Mouse (Mus musculus) neural tube, embryonic 11.5 days (tissue): ENCODE data around the gene Gse1. TPM values are rescaled to one million over a fixed set of nuclear protein-coding genes. Genes with fewer than 3 reads are reported as not detected.

Experiments
- ATAC-seq: fragments of 200-750 bp; cut with Nextera tagmentation; 2 replicates; pipeline ENCODE4 v1.8.0; 2017; ENCODE audit warnings: moderate number of reproducible peaks, mild to moderate bottlenecking, moderate TSS enrichment, moderate library complexity; ENCODE audit not compliant: insufficient read depth, low FRiP score, low TSS enrichment
- DNase-seq: peaks from one replicate; pipeline ENCODE4 v3.0.0-alpha.2; 2015; ENCODE audit warnings: low spot score
- H3K27ac ChIP-seq: fragments of 300-500 bp; sonication (generic); 2 replicates; pipeline ENCODE4 v1.5.1; 2014; ENCODE audit warnings: low read depth, mild to moderate bottlenecking, low read length
- H3K27me3 ChIP-seq: fragments of 300-500 bp; sonication (generic); 2 replicates; pipeline ENCODE4 v1.6.1; 2014; ENCODE audit warnings: mild to moderate bottlenecking, low read length, mixed read lengths; ENCODE audit not compliant: control insufficient read depth, insufficient read depth
- H3K36me3 ChIP-seq: fragments of 300-500 bp; sonication (generic); 2 replicates; pipeline ENCODE4 v1.6.1; 2014; ENCODE audit warnings: mild to moderate bottlenecking, low read length, moderate library complexity, mixed read lengths; ENCODE audit not compliant: control insufficient read depth, insufficient read depth
- H3K4me1 ChIP-seq: fragments of 300-500 bp; sonication (generic); 2 replicates; pipeline ENCODE4 v1.6.1; 2014; ENCODE audit warnings: low read length, mixed read lengths; ENCODE audit not compliant: control insufficient read depth, insufficient read depth
- H3K4me2 ChIP-seq: fragments of 300-500 bp; sonication (generic); 2 replicates; pipeline ENCODE4 v1.6.1; 2014; ENCODE audit warnings: low read depth, mild to moderate bottlenecking, moderate library complexity
- H3K4me3 ChIP-seq: fragments of 300-500 bp; sonication (generic); 2 replicates; pipeline ENCODE4 v1.5.1; 2014; ENCODE audit warnings: low read depth, low read length
- H3K9ac ChIP-seq: fragments of 300-500 bp; sonication (generic); 2 replicates; pipeline ENCODE4 v1.6.1; 2014; ENCODE audit warnings: mild to moderate bottlenecking, low read length
- H3K9me3 ChIP-seq: fragments of 300-500 bp; sonication (generic); 2 replicates; pipeline ENCODE4 v1.6.1; 2016; ENCODE audit warnings: low read length; ENCODE audit not compliant: control insufficient read depth
- WGBS: fragments of 180-500 bp; shearing (Covaris S2); extraction: QIAGEN DNeasy Blood & Tissue Kit; methylation state at CpG from one replicate; pipeline ENCODE4 v1.1.7; 2014; 5-methylcytosine and 5-hydroxymethylcytosine counted together
- polyA plus RNA-seq: library from polyadenylated mRNA; unstranded; fragments of >200 nt; fragmentation: Nextera tagmentation; extraction: Ambion mirVana; gene quantifications from 2 replicates; pipeline ENCODE4 v1.2.1, GENCODE M21; 2014

Gene Gse1
- polyA plus RNA-seq, 1 experiment from 2014 or later, result 33.5 TPM

DNA sequence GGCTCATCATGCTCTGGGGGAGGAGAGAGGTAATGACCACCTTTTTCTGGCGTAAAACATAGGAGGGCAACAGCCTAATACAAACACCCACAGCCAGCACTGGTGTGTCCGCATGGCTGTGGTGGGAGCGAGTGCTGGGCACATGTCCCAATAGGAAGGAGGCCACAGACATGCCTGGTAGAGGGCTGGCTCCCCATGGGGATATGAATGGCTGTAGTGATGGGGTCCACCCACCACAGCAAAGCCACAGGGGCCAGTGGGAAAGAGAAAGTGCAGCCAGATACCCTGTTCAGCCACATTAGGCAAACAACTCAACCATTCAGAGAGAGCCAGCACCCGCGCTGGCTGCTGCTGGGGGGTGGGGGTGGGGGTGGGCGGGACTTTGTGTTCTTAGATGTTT lies 256.9 kb downstream of the Gse1 start:
- DNase-seq, result no peak
- no peak for ATAC-seq
- Histone ChIP-seq H3K9ac (no peak overlapping the region), H3K27me3 (no peaks in the 10 kb centered on the region), H3K9me3 (no peaks in the 10 kb centered on the region), H3K4me1 (peaks cover 41% of the 10 kb centered on the region), H3K27ac (no peak overlapping the region), H3K4me3 (no peak overlapping the region), H3K36me3 (no peaks in the 10 kb centered on the region), H3K4me2 (no peak overlapping the region)
- WGBS, result 30% methylated on average over 6 of the region's 6 CpGs

DNA sequence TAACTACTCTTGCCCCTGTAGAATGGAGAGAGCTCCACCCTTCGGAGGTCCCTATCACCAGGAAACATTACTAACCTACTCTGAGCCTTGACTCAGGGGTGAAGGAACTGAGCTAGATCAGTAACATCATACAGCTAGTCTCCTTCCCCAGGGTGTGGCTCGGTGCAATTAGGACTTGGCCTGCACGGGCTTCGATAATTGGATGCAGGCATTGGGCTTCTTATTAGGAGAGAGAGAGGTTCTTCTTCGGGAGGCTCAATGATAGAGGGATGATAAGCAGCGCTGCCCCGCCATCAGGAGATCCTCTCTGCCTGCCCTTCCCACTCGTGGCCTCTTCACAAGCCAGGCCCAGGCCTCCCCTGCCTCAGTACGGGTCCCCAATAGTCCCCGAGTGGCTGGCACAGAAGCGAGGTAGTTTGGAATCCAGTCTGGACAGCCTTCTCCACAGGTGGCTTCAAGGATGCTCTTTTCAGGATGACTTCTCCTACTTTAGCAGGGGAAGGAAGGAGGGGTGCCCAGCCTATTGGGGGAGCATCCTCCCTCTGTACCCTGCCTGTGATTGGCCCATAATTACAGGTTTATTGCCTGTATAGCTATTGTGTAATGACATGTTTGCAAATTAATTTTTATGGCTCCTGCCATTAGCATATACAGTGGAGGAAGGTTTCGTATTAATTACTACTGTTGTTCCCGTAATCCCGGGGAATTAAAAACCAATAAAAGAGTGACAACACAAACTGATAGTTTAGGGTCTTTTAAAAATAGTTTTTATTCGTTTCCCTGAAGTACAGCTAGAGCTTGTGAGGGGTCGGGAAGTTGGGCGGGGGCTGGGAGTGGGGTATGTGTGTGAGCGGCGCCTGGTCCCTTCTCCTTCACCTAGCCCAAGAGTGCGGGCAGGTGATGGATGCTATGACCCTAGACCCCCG lies 257.6 kb downstream of the Gse1 start:
- H3K4me1 ChIP-seq, result peaks cover 48% of the 10 kb centered on the region
- DNase-seq, result peak; percentile 19
- 12% methylated on average over 21 of the region's 21 CpGs for WGBS

DNA sequence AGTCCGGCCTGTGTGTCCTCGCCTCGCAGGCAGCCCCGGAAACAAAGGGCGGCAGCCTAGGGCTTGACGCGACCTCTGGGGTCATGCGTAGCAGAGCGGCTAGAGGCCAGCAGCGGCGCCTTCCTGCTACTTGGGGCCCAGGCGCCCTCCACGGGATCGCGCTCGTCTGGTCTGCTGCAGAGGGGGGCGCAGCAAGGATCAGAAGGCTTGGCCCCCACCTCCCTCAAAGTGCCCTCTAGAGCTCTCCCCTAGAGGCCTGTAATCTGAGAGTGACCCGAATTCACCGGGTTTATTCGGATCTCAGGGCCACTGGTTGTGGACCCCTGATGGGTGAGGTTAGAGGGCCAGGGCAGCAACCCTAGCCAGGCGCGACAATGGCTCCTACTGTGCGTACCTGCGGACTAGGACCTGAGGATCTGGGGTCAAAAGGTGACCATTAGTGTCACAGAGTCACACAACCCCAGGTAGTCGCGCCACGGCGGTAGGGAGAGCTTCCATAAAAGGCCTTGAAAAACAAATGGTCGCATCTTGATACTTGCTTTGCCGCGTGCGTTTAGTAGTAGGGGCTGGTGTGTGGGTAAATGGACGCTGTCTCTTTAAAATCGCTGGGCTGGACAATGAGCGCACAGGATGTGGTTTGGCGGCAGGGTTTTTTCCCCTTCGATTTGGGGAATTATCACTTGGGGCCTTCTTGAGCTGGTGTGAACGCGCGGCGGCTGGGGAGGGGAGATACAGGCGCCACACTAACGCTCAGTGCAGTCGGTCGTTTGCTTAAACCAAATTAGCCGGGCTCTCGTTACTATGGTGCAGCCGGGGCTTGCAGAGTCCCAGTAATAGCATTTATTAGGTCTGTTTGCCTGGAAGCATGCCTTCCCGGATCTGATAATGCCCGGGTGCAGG lies 258.5 kb downstream of the Gse1 start:
- Histone ChIP-seq H3K4me3 (peak overlapping the region; percentile 90), H3K4me2 (peak overlapping the region; percentile 89), H3K4me1 (peaks cover 54% of the 10 kb centered on the region), H3K36me3 (no peaks in the 10 kb centered on the region), H3K27ac (peak overlapping the region; percentile 99), H3K9me3 (no peaks in the 10 kb centered on the region), H3K9ac (peak overlapping the region; percentile 95), H3K27me3 (no peaks in the 10 kb centered on the region)
- WGBS, result under 1% methylated on average over 50 of the region's 50 CpGs
- ATAC-seq, result 0 out of 2 replicates have a peak, but pooled peaks have one; percentile 5
- DNase-seq, result peak; percentile 80

More for the DNA sequence above, 257.6 kb downstream of the Gse1 start:
- H3K9me3 ChIP-seq, result no peaks in the 10 kb centered on the region
- peak overlapping the region; percentile 95 for H3K9ac ChIP-seq
- H3K27me3 ChIP-seq, result no peaks in the 10 kb centered on the region
- H3K4me2 ChIP-seq, result peak overlapping the region; percentile 89
- no peak for ATAC-seq
- peak overlapping the region; percentile 99 for H3K27ac ChIP-seq
- no peaks in the 10 kb centered on the region for H3K36me3 ChIP-seq
- H3K4me3 ChIP-seq, result peak overlapping the region; percentile 90

DNA sequence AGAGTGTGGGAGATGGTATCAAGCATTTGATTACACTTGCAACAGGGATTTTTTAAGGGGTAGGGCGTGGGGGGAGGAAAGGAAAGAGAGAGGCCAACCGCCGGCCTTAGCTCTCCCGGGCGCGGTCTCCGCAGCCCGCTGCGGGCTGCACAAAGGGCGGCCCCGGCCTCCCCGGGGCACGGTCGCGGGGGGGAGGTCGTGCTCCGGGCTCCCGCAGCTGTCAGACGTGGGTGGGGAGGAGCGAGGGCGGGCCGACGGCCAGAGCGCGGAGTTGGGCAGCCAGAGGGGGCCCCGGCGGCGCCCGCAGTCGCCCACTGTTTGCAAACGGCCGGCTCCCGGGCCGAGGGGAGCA lies 259.1 kb downstream of the Gse1 start:
- peaks cover 56% of the 10 kb centered on the region for H3K4me1 ChIP-seq
- no peaks in the 10 kb centered on the region for H3K36me3 ChIP-seq
- DNase-seq (no peak), ATAC-seq (peak; percentile 24)
- H3K27me3 ChIP-seq, result no peaks in the 10 kb centered on the region
- under 1% methylated on average over 21 of the region's 34 CpGs for WGBS
- peak overlapping the region; percentile 99 for H3K27ac ChIP-seq
- H3K9me3 ChIP-seq, result no peaks in the 10 kb centered on the region
- H3K9ac ChIP-seq, result peak overlapping the region; percentile 95
- peak overlapping the region; percentile 89 for H3K4me2 ChIP-seq
- H3K4me3 ChIP-seq, result peak overlapping the region; percentile 90

DNA sequence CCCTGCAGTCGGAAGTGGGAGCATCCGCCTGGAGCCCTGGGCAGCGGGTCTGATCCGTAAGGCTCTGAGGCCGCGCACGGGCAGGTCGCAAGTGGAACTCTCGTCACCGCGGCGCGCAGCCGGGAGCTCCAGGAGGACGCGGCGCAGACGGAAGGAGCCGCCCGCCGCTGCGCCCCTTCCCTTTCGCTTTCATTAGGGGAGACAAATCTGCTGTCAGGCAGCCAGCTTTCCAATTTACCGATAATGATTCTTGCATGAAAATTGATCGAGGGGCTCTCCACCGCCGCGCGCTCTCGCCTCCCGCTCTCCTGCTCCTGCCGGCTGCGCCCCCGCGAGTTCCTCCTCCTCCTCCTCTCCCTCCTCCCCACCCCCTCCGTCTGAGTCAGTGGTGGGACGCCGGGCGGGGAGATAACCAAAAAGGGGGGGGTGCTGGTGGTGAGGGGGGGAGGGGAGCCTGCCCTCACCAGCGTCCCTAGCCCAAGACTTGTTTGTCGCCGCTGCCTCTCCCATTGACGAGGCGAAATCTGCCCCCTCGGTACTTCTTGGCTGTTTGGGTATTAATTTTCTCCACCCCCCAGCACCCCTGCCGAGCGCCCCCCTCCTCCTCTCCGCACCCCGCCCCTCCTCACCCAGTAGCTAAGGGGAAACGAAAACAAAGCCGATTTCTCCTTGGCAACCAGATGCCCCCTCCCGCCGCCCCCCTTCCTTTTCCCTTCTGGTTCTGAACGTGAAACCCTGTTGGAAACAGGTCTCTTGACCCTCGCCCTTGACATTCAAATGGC lies 259.7 kb downstream of the Gse1 start:
- peak; percentile 90 for DNase-seq
- ATAC-seq, result peak; percentile 54

DNA sequence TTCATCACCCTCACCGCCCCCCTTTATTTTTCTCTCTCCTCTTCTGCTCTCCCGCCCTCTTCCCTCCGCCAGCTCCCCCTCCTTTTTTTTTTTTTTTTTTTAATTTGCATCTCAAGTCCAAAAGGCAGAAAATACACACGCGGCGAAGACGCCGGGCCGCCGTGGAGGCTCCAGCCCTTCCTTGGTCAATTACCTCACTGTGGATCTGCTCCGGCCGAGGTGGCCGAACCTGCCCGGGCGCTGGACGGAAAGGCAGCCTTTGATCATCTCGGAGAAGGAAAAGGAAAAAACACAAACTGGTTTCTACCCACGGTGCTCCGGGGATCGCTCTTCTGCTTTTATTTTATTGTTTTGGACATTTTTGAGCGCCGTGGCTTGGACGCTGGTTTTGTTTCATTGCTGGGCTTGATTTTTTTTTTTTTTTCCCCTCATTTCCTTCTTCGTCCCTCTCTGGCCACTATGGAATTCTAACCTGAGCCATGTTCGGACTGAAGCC lies 260.4 kb downstream of the Gse1 start:
- Histone ChIP-seq H3K27me3 (no peaks in the 10 kb centered on the region), H3K4me3 (peak overlapping the region; percentile 90), H3K9ac (peak overlapping the region; percentile 95), H3K36me3 (no peaks in the 10 kb centered on the region), H3K4me2 (peak overlapping the region; percentile 89), H3K9me3 (no peaks in the 10 kb centered on the region), H3K27ac (peak overlapping the region; percentile 99), H3K4me1 (peaks cover 69% of the 10 kb centered on the region)
- DNase-seq (peak; percentile 53), ATAC-seq (no peak)
- under 1% methylated on average over 24 of the region's 25 CpGs for WGBS

More for the DNA sequence above, 259.7 kb downstream of the Gse1 start:
- WGBS, result under 1% methylated on average over 50 of the region's 55 CpGs
- H3K36me3 ChIP-seq, result no peaks in the 10 kb centered on the region
- peak overlapping the region; percentile 99 for H3K27ac ChIP-seq
- H3K9me3 ChIP-seq, result no peaks in the 10 kb centered on the region
- no peaks in the 10 kb centered on the region for H3K27me3 ChIP-seq
- peaks cover 61% of the 10 kb centered on the region for H3K4me1 ChIP-seq
- peak overlapping the region; percentile 95 for H3K9ac ChIP-seq
- H3K4me3 ChIP-seq, result peak overlapping the region; percentile 90
- peak overlapping the region; percentile 89 for H3K4me2 ChIP-seq

DNA sequence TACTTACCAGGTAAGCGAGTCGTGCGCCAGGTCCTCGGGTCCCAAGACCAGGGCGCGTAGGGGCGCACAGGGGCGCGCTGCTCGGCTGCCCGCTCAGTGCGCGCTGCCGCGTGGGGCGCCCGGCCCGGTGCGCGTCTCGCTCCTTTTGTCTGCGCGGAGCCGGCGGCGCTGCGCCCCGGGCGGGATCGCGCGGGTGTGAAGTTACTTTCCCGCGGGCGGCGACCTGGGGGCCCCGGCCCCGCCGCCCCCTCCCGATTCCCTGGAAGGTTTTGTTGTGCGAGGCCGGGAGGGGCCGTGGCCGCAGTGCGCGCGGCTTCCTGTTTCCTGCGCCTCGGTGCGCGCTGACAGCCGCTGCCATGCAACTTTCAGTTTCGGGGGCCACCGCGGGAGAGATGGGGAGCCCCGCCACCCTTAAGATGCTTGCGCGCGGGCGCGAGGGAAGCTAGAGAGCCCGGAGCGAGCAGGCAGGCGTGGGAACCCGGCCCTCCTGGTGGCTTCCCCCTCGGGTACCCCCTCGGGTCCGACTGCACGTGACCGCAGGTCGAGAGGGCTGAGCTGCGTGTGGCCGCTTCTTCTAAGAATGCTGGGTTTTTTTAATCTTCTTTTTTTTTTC lies 261.0 kb downstream of the Gse1 start:
- ATAC-seq, result no peak
- no peaks in the 10 kb centered on the region for H3K36me3 ChIP-seq
- peak overlapping the region; percentile 95 for H3K9ac ChIP-seq
- DNase-seq, result peak; percentile 66
- peak overlapping the region; percentile 99 for H3K27ac ChIP-seq
- H3K4me1 ChIP-seq, result peaks cover 71% of the 10 kb centered on the region
- H3K27me3 ChIP-seq, result no peaks in the 10 kb centered on the region
- WGBS, result under 1% methylated on average over 73 of the region's 73 CpGs
- H3K4me2 ChIP-seq, result peak overlapping the region; percentile 89
- H3K9me3 ChIP-seq, result no peaks in the 10 kb centered on the region
- H3K4me3 ChIP-seq, result peak overlapping the region; percentile 90
